Mouse (Mus musculus): ENCODE measurements at regions not wholly inside any gene's neighbourhood (a gene's known extent, or its start where the extent isn't known, plus 50 kb on each side); places are given as distances from the start of the nearest gene placed in this dataset.

DNA sequence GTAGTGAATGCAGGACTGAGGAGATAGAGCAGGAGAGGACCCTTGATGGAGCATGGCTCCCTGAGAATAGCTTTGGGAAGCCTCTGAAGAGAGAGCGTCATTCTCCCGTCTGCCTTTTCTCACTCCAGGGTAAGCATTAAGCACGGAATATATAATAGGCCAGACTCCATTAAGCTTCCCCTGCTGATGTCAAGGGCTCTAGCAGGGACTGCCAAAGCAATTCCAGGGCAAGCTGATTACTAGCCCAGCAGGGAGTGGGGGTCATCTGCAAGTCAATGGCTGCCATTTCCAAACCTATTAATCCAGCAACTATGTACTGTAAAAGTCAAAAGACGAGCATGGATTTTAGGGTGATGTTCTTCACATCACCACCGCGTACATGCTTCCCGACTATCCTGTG, 111.2 kb upstream of the Arl4c start:
- no peak for DNase-seq

DNA sequence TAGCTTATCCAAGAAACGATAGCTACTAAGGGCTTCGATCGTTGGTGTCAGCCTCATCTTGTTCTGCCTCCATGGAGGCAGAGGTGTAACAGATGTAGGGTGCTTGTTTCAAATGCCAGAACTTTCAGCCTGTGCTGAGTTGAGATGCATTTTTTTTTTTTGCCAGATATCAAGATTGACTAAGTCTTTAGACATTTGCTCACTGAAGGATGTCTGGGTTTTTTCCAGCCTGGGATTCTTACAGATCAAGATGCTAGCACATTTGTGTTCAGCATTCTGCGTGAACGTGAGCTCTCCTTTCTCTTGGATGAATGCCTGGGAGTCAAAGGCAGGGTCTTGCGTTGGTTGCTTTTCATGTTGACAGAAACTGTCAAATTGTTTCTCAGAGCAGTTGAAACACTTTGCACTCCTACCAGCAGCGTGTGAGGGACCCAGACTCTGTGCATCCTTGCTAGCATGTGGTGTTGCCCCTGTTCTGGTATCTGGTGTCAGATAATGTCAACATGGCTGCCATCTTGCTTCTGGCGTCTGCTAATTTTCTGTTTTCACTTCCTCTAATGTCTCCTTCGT, 114.4 kb upstream of the Arl4c start:
- no peak for DNase-seq

DNA sequence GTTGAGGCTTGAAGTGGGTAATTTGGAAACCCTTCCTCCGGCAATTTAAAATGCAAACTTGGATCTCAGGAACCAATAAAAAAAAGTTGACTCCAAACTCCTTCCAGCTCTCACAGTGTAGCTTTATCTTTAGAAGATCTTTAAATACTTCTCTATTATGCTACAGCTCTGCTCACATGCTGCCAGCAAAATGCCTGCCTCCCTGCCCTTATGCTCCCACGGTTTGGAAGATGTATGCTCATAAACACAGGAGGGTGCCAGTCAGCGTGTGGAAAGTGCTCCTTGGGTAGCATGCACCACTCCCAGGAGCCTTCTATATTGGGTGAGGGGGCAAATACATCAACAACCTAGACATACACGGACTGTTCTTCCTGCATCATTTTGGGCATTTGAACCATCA, 123.2 kb upstream of the Arl4c start:
- DNase-seq, result no peak

DNA sequence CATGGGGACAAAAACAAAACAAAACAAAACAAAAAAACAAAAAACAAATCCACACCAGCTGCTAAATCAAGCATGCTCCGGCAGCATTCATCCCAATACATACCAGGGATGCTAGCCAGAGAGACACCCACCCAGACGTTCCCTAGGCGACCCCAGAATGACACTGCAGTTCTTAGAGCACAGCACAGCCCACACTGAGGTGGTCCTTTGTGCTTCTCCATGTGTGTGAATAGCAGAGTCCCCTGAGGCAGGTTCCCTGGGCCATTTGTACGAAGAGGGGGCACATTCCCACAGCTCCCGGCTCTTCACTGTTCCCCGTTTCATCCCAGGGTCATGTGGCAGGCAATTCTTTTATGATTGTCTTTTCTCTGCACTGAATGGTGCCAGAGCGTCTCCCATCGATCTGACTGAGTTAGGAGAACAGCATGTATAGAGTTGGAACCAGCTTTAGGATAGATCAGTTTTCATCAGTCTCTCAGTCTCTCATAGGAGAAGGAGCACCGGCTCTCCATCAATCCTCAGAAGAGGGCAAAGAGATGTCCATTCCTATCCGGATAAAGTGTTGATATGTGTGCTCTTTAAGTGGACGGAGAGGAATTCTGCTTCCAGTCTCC, 136.7 kb upstream of the Arl4c start:
- no peak for DNase-seq

DNA sequence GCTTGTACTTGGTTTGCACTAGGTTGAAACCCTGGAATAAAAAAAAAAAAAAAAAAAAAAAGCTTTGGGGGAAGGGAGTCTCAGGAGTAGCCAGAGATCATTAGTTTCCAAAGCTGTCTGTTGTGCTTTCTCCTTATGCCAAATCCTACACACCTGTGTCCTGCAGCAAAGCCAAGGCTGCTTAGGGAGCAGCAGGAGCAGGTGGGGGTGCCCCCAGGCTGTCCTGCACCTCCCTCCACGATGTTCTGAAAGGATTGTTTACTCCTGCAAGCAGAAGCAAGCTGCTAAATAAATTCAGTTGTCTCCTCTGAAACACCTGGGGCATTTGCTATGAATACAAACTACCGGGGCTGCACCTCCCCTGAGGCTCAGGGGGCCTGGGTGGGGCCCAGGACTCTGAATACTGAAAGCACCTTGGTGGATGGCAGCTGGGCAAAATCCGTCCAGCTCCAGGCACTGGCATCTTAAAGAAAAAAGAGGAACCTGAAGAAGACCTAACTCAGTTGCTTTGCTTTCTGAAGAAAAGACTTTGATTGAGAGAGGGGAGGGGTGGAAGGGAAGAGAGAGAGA, 137.5 kb upstream of the Arl4c start:
- no peak for DNase-seq

DNA sequence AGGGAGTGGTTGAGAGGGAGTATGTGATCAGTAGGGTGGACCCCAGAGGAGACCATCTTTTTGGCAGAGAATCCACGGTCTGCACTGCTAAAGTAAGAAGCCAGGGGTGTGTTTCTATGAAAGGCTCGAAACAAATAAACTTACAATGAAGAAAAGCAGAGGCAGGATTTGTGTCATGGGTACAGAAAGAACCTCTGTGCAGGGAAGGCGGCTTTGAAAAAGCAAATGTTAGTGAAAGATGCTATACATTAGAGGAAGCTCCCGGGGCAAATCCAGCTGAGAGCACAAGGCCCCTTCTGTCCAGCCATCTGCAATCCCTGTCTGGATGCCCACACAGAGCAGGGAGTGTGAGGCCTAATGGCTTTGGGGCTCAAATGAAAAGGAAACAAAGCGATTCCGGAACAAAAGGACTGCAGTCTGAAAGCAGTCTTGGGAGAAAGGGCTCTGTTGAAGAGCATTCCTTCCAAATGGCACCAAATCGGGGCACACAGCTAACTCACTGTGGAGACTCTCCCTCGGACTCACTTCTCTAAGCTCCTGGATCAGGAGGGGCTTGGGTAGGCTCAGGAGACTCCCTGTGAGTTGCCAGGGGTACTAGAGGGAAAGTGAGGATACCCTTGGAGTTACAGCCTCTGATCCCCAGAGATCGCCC, 138.1 kb upstream of the Arl4c start:
- no peak for DNase-seq

DNA sequence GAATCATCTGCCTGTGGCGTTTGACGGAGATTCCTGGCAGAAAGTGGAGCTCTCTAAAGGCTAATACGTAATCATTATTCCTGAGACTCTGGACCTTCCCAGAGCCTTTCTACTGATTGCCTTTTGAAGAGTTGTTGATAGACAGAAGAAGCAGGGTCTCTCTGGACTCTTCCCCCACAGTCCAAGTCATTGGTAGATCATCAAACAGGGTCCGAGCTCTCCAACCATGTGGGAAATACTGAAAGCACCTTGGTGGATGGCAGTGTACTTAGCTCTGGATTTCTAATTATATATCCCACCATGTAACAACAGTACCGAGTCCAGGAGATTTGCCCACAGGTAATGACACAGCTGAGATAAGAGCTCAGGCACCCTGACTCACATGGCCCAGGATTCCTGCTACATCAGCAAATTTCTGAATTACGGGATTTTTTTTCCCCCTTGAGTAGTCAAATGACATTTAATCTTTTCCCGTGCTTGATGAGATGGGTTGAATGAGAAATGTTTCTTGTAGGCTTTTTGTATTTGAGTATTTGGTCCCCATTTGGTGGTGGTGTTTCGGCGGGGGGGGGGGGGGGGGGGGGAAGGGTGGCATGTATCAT, 139.1 kb upstream of the Arl4c start:
- DNase-seq, result no peak

DNA sequence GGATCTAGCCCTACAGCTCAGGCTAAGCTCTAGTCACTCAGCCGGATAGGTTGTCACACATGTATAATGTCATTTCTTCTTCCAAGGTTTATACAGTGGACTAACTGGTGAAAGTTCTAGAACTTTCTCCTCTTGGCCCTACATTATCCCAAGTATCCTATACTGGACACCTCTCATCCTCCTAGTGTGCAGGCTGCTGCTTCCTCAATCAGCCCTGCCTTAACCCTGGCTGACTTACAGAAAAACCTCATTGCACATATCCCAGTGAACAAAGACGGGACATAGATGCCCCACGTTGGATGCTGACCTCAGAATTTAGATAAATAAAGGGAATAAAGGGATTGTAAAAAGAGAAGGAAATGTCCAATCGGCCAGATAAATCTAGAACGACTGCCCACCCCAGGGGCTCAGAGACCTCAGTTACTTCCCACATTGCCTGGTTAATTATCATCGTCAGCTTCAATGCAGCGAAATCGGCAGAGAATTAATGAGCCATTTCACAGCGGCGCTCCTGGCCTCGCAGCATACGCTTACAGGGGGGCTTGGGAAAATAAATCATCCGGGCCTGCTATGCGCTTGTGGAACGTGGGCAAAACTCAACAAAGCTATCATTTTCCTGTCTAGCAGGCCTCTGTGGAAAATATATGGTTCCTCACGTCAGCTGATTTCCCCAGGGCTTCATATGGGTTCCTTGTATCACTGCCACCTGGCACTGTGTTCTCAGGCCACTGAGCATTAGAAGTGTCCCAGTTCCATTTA, 145.5 kb upstream of the Arl4c start:
- no peak for DNase-seq

DNA sequence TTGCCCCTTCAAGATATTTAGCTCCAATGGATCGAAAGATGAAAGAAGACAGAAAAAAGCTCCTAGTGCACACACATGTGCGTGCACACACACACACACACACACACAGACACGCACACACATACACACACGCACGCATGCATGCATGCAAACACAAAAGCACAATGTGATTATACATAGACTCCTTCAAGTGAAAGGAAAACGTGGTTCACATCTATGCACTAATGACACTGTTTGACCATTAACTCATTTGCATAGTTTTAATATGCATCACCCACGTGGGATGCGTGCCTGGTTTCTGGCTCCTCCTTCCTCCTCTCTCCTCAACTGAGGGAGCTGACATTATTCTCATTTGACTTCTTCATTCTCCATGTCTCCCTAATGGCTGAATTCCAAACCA, 146.2 kb upstream of the Arl4c start:
- no peak for DNase-seq

DNA sequence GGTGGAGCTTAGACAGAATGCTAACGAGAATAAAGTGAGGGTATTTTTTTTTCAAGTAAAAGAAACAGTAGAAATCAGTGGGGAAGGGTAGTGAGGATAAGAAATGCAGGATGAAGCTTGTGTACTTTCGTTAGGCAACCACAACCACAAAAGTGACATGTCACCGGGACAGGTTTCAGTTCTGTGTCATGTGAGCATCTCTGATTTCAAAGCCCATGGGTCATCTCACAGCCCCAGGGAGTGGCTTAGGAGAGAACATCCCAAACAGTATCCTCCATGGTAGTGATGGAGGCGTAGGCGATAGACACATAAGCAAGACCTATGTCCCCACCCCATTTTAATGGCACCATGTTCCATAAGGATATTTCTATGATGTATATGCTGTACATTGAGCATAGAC, 147.4 kb upstream of the Arl4c start:
- DNase-seq, result no peak

DNA sequence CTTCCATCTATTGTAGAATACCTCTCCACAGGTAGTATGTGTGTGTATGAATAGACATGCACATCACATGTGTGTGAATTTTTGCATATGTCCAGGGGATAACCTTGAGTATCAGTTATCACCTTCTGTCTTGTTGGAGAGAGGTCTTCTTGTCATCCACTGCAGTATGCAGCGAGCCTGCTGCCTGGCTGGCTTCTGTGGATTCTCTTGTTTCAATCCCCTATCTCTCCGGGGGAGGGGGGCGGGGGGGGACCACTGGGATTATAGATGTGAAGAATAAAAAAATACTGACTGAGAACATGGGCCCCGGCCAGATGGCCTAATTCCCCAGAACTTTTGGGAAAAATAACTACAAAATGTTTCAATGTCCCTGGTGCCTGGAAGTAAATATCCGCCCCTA, 149.9 kb upstream of the Arl4c start:
- DNase-seq, result no peak

DNA sequence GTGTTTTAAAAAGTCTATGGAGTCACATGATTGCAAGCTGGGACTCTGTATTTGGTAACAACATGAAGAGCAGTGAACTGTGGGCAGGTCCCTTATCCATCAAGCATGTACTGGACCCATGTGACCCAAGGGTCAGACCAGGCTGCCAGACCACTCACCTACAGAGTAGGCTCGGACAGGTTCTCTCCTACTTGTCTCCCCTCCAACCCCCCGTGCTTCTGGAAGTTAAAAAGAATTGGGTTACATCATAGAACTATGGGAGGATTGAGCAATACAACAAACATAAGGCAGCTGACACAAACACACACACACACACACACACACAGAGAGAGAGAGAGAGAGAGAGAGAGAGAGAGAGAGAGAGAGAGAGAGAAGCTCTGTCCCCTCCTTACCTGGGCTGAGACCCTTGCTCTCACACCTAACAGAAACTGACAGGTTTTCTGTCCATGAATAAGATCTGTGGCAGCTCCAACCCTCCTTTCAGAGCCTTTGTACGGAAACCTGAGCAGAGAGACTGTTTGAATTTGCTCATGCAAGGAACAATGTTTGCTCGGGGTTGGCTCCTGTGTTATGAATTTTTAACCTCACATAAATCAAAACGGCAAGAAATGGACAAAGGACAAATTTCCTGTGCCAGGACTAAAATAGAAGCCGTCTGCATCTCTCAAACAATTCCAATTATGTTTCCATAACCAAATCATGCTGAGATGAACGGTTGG, 159.0 kb upstream of the Arl4c start:
- no peak for DNase-seq

DNA sequence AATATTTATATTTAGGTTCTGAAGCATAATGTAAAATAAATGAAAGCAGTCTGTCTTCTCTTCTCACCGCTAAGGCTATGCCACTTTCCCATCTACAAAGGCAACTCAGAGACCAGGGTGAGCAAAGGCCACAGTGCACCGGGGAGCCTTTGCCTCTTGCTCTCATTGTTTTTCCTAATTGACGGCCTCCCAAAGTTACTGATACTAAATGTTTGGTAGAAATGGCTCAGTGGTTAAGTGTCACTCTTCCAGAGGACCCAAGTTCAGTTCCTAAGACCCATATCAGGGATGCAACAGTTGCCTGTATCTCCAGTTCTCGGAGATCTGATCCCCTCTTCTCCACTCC, 159.5 kb upstream of the Arl4c start:
- no peak for DNase-seq

DNA sequence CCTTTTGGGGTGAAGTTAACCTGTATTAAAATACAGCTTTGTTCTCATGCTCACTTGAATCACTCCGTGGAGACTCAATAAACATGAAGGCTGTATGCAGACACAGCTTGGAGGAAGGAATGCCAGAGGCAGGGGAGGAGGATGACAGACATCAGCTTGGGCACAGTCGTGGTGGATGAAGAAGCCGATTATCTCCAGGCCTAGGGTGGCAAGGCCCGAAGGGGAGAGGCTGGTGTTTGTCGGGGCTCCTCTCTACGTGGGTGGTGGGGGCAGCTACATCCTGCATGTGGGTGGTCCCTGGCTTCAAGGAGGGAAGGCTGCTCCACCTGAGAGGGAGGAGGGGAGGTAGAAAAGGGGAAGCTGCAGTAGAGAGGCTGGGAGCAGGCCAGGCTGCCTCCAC, 163.4 kb upstream of the Arl4c start:
- no peak for DNase-seq

DNA sequence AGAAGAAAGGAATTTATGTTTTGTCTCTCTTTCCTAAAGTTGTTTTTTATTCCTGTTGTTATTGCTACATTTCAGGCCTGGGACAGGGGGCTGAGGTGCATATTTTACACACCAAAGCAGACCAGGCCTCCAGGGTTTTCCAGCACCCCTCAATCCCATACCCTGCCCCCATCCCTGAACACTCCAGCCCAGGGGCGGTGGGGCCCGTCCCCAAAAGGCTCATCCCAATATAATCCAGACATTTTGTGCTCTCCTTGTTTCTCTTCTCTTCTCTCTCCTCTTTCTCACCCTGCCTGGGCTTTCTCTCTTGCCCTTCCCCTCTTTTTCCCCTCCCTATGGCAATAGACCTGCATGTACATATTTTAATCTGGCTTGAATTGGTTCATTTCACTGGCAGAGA, 164.6 kb upstream of the Arl4c start:
- DNase-seq, result no peak

DNA sequence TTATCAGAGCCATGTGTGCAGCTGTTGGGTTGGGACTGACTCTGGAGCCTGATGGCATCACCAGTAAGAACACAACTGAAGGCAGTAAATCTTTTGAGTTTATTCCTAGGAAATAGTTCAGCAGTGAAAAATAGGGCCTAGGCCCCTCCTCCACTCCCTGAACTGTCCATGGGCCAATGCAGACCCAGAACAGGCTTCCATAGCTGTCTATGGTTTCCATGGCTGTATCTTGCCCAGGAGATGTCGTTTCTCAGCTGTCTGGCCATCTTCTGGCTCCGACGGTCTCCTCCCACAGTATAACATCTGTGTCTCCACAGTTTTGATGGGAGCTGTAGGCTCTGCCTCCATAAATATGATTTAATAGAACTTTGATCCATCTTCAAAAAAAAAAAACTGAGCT, 165.1 kb upstream of the Arl4c start:
- DNase-seq, result no peak

DNA sequence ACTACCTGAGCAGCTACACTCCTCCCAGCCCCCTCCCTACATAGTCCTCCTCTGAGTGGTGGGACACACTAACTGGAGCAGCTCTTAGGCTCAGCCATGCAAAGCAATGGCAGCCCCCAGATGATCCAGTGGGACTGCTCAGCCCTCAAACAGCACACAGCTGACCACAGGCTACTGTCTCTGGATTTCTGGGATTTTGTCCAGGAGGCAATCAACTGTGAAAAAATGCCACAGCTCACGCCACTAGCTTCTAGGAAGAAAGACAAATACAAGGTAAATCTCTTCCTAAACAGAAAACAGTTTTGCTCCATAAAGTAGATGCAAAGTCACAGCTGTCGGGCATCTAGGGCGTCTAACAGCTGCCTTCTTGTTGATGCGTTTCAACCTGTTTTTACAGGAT, 167.9 kb upstream of the Arl4c start:
- DNase-seq, result no peak

DNA sequence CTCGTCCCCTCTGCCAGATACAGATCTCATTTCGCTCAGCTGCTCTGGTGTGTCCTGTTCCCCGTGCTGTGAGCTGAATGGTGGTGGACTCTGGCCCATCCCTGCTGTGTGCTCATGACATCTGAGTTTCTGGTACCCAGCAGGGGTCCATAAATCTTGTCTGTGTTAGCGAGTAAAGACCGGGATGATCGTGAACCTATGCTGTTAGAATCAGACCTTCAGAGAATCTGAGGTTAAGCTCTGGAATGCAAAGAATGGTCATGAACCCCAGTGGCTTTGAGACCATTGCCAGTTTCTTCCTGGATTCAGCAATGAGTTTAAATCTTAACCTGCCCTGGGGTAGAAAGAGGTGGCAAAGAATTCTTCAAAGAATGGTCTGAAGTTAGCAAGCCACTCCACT, 173.3 kb upstream of the Arl4c start:
- DNase-seq, result no peak

DNA sequence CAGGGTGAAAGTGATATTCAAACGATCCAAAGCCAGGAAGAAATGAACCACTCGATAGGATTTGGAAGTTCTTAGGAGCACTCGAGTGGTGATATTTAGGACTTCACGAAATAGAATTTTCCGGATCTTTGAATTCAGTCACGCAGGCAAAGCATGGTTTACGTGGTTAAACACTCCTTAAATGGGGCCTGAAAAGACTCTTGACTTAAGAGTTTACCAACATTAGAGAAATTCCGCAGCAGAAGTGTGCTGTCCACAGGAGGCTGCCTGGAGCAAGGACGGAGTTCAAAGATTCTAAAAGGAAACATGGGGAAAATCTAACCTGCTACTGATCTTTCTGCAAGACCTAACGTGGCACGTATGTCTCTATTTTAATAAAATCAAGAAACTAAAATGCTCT, 175.4 kb upstream of the Arl4c start:
- DNase-seq, result no peak

DNA sequence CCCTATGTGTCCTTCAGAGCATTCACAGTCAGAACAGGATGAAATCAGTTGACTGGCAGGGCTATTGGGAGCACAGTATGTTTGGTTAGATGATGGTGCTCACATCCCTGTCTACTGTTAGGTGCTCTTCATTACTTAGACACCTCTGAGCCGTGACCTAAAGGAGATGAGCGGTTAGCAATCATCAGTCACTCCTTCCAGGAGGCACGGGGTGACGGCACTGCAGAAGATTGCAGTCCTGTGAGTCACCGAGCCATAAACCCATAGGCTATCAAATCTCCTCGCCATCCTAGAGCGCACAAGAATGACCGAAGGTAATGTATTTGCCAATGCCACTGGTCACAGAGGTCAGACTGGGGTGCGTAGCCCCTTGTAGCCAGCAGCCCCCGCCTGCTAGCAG, 176.8 kb upstream of the Arl4c start:
- no peak for DNase-seq

DNA sequence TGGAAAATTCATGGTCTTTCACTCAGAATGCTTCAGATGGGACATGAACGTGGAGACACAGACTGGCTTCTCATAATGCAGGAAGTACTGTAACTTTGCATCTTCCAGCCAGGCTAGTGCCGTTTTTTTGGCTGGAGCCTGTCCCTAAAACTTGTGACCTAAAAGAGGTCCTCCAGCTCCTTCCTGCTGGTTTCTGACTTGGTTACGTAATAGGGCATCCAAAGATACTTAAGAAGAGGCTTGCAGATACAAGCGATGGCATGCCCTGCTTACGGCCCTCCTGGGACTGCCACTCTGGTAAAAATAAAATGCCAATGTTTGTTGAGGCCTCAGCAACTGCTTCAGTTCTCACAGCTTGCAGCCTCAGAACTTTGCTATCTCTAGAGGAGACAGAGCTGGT, 177.3 kb upstream of the Arl4c start:
- no peak for DNase-seq

DNA sequence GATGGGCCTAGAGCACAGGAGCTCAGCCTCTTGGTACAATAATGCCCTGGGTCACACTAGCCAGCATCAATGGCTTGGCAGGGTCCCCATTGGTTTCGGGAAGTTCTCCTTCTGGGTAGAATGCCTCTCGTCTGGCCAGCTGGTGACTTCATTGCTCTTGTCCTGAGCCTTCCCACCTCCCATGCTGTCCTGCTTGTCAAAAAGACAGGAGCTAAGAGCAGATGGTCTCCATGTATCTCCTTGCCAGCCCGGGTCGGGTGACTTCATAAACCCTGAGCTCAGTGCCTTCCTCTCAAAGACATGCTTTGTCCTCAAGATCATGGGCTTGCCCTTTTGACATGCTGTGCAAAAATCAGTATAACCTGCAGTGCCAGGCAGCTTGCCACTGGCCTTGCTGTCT, 179.2 kb upstream of the Sh3bp4 start:
- DNase-seq, result no peak

DNA sequence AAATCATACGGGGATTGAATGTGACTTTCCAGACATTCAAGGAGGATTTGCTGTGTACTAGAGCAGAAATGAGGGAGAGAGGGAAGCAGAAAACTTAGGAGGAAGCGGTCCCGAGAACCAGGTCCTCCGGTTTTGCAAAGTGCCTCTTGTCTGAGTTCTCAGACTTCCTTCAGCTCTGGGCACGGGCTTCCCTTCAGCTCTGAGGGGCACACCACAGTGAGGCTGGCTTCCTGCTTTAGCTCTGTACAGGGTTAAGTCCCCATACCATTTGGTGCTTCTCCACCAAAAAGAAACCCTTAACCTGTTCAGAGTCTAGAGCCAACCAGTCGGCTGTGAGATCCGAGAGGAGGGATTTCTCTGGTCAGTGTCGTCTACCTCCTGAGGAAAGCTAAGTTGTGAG, 167.8 kb upstream of the Sh3bp4 start:
- DNase-seq, result no peak

All from thymus, postnatal 25 days (tissue).